Mouse (Mus musculus) forelimb bud, embryonic 11.5 days (tissue): ENCODE results near the gene Gm14459.
"Not testable (repeated sequence)": the region's sequence is repeated elsewhere in the genome, so short reads cannot be mapped to it uniquely, and the experiment has no call there.

Experiments used
- DNase-seq: peaks from one replicate; pipeline ENCODE4 v3.0.0-alpha.2; 2012; ENCODE audit warnings: low read depth, low spot score

Gene Gm14459

DNA sequence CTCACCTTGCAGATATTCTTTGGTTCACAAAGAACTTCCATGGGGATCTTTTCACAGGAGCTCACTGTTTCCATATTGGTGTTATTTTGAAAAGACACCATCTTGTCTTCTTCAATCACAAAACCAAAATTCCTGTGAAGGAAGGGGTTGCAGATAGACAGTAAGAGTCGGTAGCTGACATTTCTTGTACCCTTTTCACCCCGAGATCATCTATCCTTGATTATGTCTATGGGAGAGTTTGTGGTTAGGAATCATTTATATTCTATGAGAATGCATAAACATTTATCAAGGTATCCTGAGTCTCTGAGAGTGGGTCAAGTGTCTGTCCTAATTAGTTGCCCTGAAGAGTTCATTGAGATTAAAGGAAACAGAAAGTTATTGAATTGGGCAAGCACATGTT is at the start of gene Gm14459:
Gene Gm14459, minus strand, starts transcription at position 101 of the 400 bp plus-strand sequence.
- no peak for DNase-seq

- DNase-seq, result not testable (repeated sequence)
Measured at GRCm38 (mm10) chrX:8548155-8548554, 23.4 kb upstream of the Gm14459 start, which contains the start of gene Ssxb6. TSS of gene Ssxb6 (minus strand) at chrX:8548255.
